Mouse (Mus musculus): ENCODE results near the gene Gp5. TPM values are rescaled to one million over a fixed set of nuclear protein-coding genes. Genes with fewer than 3 reads are reported as not detected.

Gene Gp5
- polyA plus RNA-seq, 1 experiment from 2014 or later: 2.7 TPM

DNA sequence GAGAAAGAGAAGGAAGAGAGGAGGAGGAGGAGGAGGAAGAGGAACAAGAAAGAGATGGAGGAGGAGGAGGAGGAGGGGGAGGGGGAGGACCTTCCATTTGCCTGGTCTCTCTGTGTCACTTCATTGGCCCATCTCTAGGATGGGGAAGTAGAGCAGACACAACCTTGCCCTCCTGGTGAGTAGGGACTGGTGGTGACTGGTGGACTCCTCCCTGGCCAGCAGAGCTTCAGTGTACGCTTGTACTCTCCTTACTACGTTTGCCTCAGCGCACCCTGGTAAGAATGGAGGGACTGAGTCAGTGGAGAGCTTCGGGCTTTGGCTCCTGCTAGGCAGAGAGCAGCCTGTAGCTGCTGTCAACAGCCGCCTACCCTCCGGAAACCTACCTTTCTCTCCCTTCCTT, 7.9 kb downstream of the Gp5 start:
- H3K27me3 ChIP-seq (replicated peaks): peaks cover 62% of the 10 kb centered on the region
- H3K4me3 ChIP-seq: no peak overlapping the region
- no peaks in the 10 kb centered on the region for H3K9me3 ChIP-seq (replicated peaks)
- H3K4me1 ChIP-seq (replicated peaks): no peaks in the 10 kb centered on the region
- no peaks in the 10 kb centered on the region for H3K36me3 ChIP-seq
- H3K27ac ChIP-seq (ENCODE audit: poor library complexity, severe bottlenecking): no peak overlapping the region
- whole genome bisulfite sequencing: 82% methylated on average over 6 of the region's 6 CpGs
- ATAC-seq (ENCODE audit: insufficient number of reproducible peaks, low FRiP score): no peak
- H3K9ac ChIP-seq: no peak overlapping the region
- H3K4me2 ChIP-seq: no peak overlapping the region

DNA sequence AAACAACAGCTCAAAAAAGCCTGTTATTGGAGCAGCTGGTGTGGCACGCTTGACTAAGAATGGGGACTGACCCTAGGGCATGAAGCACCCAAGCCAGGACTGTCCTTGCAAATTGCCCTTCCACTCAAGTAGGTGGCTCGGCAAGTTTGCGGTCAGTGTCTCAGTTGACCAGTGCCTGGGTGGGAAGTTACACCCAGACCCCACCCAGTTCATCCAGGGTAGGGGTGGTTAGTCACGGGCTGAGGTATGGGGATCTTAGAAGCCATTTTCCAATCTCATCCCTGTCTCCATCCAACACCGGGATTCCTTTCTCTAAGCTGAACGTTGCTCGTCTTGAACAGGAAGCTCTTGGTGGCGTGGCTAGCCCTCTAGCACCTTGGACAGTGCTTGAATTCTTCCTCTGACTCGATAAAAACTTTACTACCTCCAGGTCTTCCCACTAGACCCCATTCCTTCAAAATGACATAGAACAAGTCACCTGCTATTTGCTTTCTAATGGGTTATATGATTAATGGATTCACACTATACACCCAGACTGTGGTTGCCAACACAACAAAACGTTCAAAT, 10.8 kb downstream of the Gp5 start:
- H3K4me2 ChIP-seq: no peak overlapping the region
- H3K27ac ChIP-seq (ENCODE audit: poor library complexity, severe bottlenecking): no peak overlapping the region
- H3K9ac ChIP-seq: no peak overlapping the region
- no peak for ATAC-seq (ENCODE audit: insufficient number of reproducible peaks, low FRiP score)
- H3K36me3 ChIP-seq: no peaks in the 10 kb centered on the region
- peaks cover 44% of the 10 kb centered on the region for H3K27me3 ChIP-seq (replicated peaks)
- H3K4me1 ChIP-seq (replicated peaks): no peaks in the 10 kb centered on the region
- 59% methylated on average over 10 of the region's 10 CpGs for WGBS
- H3K4me3 ChIP-seq: no peak overlapping the region
- no peaks in the 10 kb centered on the region for H3K9me3 ChIP-seq (replicated peaks)

GRCm38 (mm10) chr16:30297450-30297849, 13.1 kb downstream of the Gp5 start:
- Histone ChIP-seq H3K36me3 (no peaks in the 10 kb centered on the region), H3K4me1 (replicated peaks) (no peaks in the 10 kb centered on the region), H3K4me3 (no peak overlapping the region), H3K27ac (ENCODE audit: poor library complexity, severe bottlenecking) (no peak overlapping the region), H3K9me3 (replicated peaks) (no peaks in the 10 kb centered on the region), H3K9ac (no peak overlapping the region), H3K4me2 (no peak overlapping the region), H3K27me3 (replicated peaks) (peaks cover 22% of the 10 kb centered on the region)
- ATAC-seq (ENCODE audit: insufficient number of reproducible peaks, low FRiP score): no peak
- WGBS: 80% methylated on average over 7 of the region's 7 CpGs

DNA sequence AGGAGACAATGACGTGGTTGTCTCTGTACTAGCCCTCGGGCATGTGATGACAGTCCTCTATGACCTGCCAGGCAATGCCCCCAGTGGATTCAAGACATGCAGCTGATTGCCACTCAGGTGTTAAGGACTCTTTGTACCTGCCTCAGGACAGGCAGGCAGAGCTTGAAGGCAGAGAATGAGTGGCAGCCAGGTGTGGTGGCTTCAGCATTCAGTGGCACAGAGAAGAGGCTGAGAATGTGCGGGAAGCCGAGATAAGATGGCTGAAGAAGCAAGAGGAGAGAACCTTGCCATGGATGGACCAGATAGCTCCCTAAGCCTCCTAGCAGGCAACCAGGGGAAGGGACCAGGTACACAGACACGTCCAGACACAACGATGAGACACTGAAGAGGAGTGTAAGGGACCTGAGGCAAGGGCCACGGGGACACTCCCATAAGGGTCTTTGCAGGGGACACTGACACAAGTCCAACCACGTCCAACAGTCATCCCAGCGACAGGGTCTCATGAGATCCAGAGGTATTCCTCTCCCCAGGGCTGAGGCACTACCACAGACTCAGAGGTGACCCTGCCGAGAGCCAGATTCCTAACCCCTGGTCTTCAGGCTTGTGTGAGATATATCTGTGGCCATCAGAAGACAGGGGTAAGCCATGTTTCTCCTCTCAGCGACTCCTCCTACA, 13.8 kb downstream of the Gp5 start:
- H3K4me2 ChIP-seq: no peak overlapping the region
- no peaks in the 10 kb centered on the region for H3K4me1 ChIP-seq (replicated peaks)
- no peak for ATAC-seq (ENCODE audit: insufficient number of reproducible peaks, low FRiP score)
- peaks cover 16% of the 10 kb centered on the region for H3K27me3 ChIP-seq (replicated peaks)
- H3K36me3 ChIP-seq: no peaks in the 10 kb centered on the region
- H3K9me3 ChIP-seq (replicated peaks): no peaks in the 10 kb centered on the region
- H3K27ac ChIP-seq (ENCODE audit: poor library complexity, severe bottlenecking): no peak overlapping the region
- H3K9ac ChIP-seq: no peak overlapping the region
- H3K4me3 ChIP-seq: no peak overlapping the region
- WGBS: 79% methylated on average over 11 of the region's 11 CpGs

DNA sequence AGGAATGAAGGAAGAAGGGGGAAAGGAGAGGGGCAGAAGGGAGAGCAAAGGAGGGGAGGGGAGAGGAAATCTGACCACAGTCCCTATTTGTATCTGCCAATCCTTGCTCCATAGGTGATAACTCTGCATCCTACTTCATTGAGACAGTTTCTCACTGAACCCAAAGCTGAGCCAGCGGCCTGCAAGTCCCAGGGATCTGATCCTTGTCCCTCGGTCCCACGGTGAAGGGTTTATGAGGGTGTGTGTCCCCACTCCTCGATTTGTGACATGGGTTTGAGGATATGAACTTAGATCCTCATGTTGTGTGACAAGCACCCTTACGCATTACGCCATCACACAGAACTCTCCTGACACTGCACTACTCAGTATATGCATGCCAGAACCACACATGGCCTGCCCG, 15.5 kb downstream of the Gp5 start:
- no peaks in the 10 kb centered on the region for H3K36me3 ChIP-seq
- no peak for ATAC-seq (ENCODE audit: insufficient number of reproducible peaks, low FRiP score)
- H3K9me3 ChIP-seq (replicated peaks): no peaks in the 10 kb centered on the region
- H3K27me3 ChIP-seq (replicated peaks): peaks cover 7% of the 10 kb centered on the region
- no peak overlapping the region for H3K4me3 ChIP-seq
- no peak overlapping the region for H3K4me2 ChIP-seq
- 85% methylated on average over 7 of the region's 7 CpGs for WGBS
- H3K27ac ChIP-seq (ENCODE audit: poor library complexity, severe bottlenecking): no peak overlapping the region
- no peaks in the 10 kb centered on the region for H3K4me1 ChIP-seq (replicated peaks)
- H3K9ac ChIP-seq: no peak overlapping the region

DNA sequence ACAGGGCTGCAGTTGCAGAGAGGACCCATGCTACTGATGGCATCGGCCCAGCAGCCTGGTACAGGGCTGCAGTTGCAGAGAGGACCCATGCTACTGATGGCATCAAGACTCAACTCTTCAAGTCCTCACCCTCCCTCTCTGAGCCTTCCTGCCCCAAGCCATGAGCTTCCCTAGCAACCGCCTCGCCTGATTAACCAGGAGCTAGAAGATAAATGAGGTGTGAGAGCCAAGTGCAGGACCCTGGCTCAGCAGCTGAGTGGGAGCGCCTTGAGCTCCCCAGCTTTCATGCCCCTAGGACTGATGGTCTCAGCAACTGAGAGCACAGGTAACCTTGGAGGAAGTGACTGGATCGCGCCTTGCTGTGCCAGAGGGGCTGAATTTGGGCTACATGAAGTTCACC, 20.1 kb downstream of the Gp5 start:
- Histone ChIP-seq H3K4me3 (no peak overlapping the region), H3K4me2 (no peak overlapping the region), H3K9me3 (replicated peaks) (no peaks in the 10 kb centered on the region), H3K36me3 (no peaks in the 10 kb centered on the region), H3K4me1 (replicated peaks) (no peaks in the 10 kb centered on the region), H3K9ac (no peak overlapping the region), H3K27me3 (replicated peaks) (peaks cover 20% of the 10 kb centered on the region), H3K27ac (ENCODE audit: poor library complexity, severe bottlenecking) (no peak overlapping the region)
- ATAC-seq (ENCODE audit: insufficient number of reproducible peaks, low FRiP score): no peak
- WGBS: 68% methylated on average over 6 of the region's 6 CpGs

DNA sequence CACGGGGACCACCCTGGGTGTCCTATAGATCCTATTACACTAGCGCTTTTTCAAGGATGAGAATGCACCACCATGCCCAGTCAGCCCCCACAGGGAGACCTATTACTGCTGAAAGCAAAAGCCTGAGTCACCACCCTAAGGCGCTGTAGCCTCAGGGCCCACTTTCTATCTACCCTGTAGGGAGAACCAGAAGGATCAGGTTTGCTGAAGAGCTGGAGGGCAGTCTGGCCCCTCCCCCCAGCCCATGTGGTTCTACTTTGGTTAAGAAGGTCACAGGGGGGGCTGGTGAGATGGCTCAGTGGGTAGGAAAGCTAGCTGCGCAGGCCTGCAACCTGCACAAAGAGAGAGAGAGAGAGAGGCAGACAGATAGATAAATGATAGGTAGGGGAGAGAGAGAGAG, 24.9 kb downstream of the Gp5 start:
- no peak for ATAC-seq (ENCODE audit: insufficient number of reproducible peaks, low FRiP score)
- H3K4me2 ChIP-seq: no peak overlapping the region
- H3K4me1 ChIP-seq (replicated peaks): peaks cover 13% of the 10 kb centered on the region
- no peak overlapping the region for H3K4me3 ChIP-seq
- H3K9me3 ChIP-seq (replicated peaks): no peaks in the 10 kb centered on the region
- peaks cover 62% of the 10 kb centered on the region for H3K27me3 ChIP-seq (replicated peaks)
- no peaks in the 10 kb centered on the region for H3K36me3 ChIP-seq
- 53% methylated on average over 4 of the region's 4 CpGs for WGBS
- H3K27ac ChIP-seq (ENCODE audit: poor library complexity, severe bottlenecking): no peak overlapping the region
- H3K9ac ChIP-seq: no peak overlapping the region

GRCm38 (mm10) chr16:30283743-30284337, 26.7 kb downstream of the Gp5 start:
- ATAC-seq (ENCODE audit: insufficient number of reproducible peaks, low FRiP score): no peak
- Histone ChIP-seq H3K4me3 (peak overlapping the region; percentile 25), H3K27me3 (replicated peaks) (peaks cover 61% of the 10 kb centered on the region), H3K9ac (0 out of 2 replicates have a peak overlapping the region, but pooled peaks have one; percentile 26), H3K4me2 (peak overlapping the region; percentile 62), H3K4me1 (replicated peaks) (peaks cover 16% of the 10 kb centered on the region), H3K27ac (ENCODE audit: poor library complexity, severe bottlenecking) (no peak overlapping the region), H3K36me3 (no peaks in the 10 kb centered on the region), H3K9me3 (replicated peaks) (no peaks in the 10 kb centered on the region)
- WGBS: 3% methylated on average over 15 of the region's 15 CpGs

DNA sequence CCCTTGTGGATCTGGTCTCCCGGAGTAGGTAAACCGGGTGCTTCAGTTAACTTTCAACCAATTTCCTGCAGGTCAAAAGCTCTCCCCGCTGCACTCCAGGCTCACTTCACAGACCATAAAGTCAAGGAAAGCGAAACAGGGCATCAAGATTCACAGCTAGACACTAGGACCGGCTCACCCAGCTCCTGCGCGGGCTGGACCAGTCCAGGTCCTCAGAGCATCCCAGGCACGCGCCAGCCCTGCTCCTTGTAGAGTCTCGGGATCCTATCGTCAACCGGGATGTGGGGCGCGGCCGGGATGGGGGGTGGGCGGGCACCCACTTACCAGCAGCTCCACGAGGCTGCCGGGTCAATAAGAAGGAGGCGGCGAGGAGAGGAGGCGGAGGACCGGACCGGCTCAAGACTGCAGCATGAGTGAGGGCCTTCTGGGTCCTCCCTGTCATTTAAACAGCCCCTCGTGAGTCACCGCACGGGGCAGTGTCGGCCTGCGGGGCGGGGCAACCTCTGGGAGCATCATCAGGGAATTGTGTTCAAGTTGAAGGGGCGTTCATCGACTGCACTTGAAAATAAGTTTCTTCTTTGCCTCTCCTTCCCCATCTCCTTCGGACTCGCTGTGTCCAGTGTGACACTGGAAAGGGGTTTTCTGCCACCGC, 27.6 kb downstream of the Gp5 start, which contains the start of gene Lrrc15:
Lrrc15 (minus strand) TSS at position 413 of the 652 bp plus-strand sequence.
- 7% methylated on average over 34 of the region's 34 CpGs for WGBS
- Histone ChIP-seq H3K27ac (ENCODE audit: poor library complexity, severe bottlenecking) (no peak within 1 kb of the TSS), H3K4me2 (peak within 1 kb of the TSS; percentile 70), H3K9me3 (replicated peaks) (no peaks in the 10 kb centered on the region), H3K36me3 (no peaks in the 10 kb centered on the region), H3K9ac (0 out of 2 replicates have a peak within 1 kb of the TSS, but pooled peaks have one; percentile 26), H3K4me1 (replicated peaks) (peaks cover 16% of the 10 kb centered on the region), H3K27me3 (replicated peaks) (peaks cover 53% of the 10 kb centered on the region), H3K4me3 (peak within 1 kb of the TSS; percentile 36)
- no peak for ATAC-seq (ENCODE audit: insufficient number of reproducible peaks, low FRiP score)

GRCm38 (mm10) chr16:30280676-30281297, 29.8 kb downstream of the Gp5 start:
- H3K4me2 ChIP-seq: no peak overlapping the region
- H3K9ac ChIP-seq: no peak overlapping the region
- H3K4me1 ChIP-seq (replicated peaks): peaks cover 20% of the 10 kb centered on the region
- no peak overlapping the region for H3K4me3 ChIP-seq
- peaks cover 45% of the 10 kb centered on the region for H3K27me3 ChIP-seq (replicated peaks)
- WGBS: 21% methylated on average over 4 of the region's 4 CpGs
- ATAC-seq (ENCODE audit: insufficient number of reproducible peaks, low FRiP score): no peak
- no peak overlapping the region for H3K27ac ChIP-seq (ENCODE audit: poor library complexity, severe bottlenecking)
- no peaks in the 10 kb centered on the region for H3K36me3 ChIP-seq
- no peaks in the 10 kb centered on the region for H3K9me3 ChIP-seq (replicated peaks)

GRCm38 (mm10) chr16:30278406-30278805, 32.2 kb downstream of the Gp5 start:
- H3K36me3 ChIP-seq: no peaks in the 10 kb centered on the region
- no peak overlapping the region for H3K4me2 ChIP-seq
- H3K4me1 ChIP-seq (replicated peaks): peaks cover 27% of the 10 kb centered on the region
- ATAC-seq (ENCODE audit: insufficient number of reproducible peaks, low FRiP score): no peak
- H3K4me3 ChIP-seq: no peak overlapping the region
- no peak overlapping the region for H3K27ac ChIP-seq (ENCODE audit: poor library complexity, severe bottlenecking)
- no peaks in the 10 kb centered on the region for H3K9me3 ChIP-seq (replicated peaks)
- H3K9ac ChIP-seq: no peak overlapping the region
- WGBS: 75% methylated on average over 11 of the region's 11 CpGs
- H3K27me3 ChIP-seq (replicated peaks): peaks cover 23% of the 10 kb centered on the region

All from heart, embryonic 12.5 days (tissue).